Mouse (Mus musculus): ENCODE measurements around the gene Pgf. TPM values are rescaled to one million over a fixed set of nuclear protein-coding genes. Genes with fewer than 3 reads are reported as not detected.
"Not testable (repeated sequence)": the region's sequence is repeated elsewhere in the genome, so short reads cannot be mapped to it uniquely, and the experiment has no call there.

Gene Pgf
- polyA plus RNA-seq, 1 experiment from 2014 or later, result 13.1 TPM

GRCm38 (mm10) chr12:85153011-85153410 is 24.6 kb downstream of the Pgf start:
- Histone ChIP-seq H3K27me3 (replicated peaks; ENCODE audit: control insufficient read depth, insufficient read depth, low read length) (no peaks in the 10 kb centered on the region), H3K4me1 (ENCODE audit: control insufficient read depth, insufficient read depth, low read depth, low read length) (peaks cover 15% of the 10 kb centered on the region), H3K4me2 (ENCODE audit: low read length) (no peak overlapping the region), H3K9ac (ENCODE audit: low read depth, low read length) (no peak overlapping the region), H3K9me3 (ENCODE audit: control insufficient read depth, low read length) (no peaks in the 10 kb centered on the region), H3K27ac (ENCODE audit: low read depth, low read length) (no peak overlapping the region), H3K36me3 (ENCODE audit: control insufficient read depth, insufficient read depth, low read length) (no peaks in the 10 kb centered on the region), H3K4me3 (ENCODE audit: low read length) (no peak overlapping the region)
- no peak for ATAC-seq
- WGBS, result 88% methylated on average over 3 of the region's 3 CpGs

GRCm38 (mm10) chr12:85151002-85151774 is 26.4 kb downstream of the Pgf start, which contains the start of gene Rps6kl1:
Gene Rps6kl1, minus strand, starts transcription at chr12:85151264.
- peaks cover 15% of the 10 kb centered on the region for H3K4me1 ChIP-seq (ENCODE audit: control insufficient read depth, insufficient read depth, low read depth, low read length)
- no peaks in the 10 kb centered on the region for H3K9me3 ChIP-seq (ENCODE audit: control insufficient read depth, low read length)
- H3K4me3 ChIP-seq (ENCODE audit: low read length), result peak within 1 kb of the TSS; percentile 59
- H3K4me2 ChIP-seq (ENCODE audit: low read length), result peak within 1 kb of the TSS; percentile 78
- peak within 1 kb of the TSS; percentile 74 for H3K27ac ChIP-seq (ENCODE audit: low read depth, low read length)
- no peaks in the 10 kb centered on the region for H3K27me3 ChIP-seq (replicated peaks; ENCODE audit: control insufficient read depth, insufficient read depth, low read length)
- ATAC-seq, result peak; percentile 97
- peak within 1 kb of the TSS; percentile 85 for H3K9ac ChIP-seq (ENCODE audit: low read depth, low read length)
- 15% methylated on average over 28 of the region's 28 CpGs for WGBS
- no peaks in the 10 kb centered on the region for H3K36me3 ChIP-seq (ENCODE audit: control insufficient read depth, insufficient read depth, low read length)

GRCm38 (mm10) chr12:85150321-85151001 is 27.1 kb downstream of the Pgf start:
- ATAC-seq, result no peak

GRCm38 (mm10) chr12:85146881-85147280 is 30.7 kb downstream of the Pgf start:
- H3K27ac ChIP-seq (ENCODE audit: low read depth, low read length), result no peak overlapping the region
- no peak overlapping the region for H3K4me3 ChIP-seq (ENCODE audit: low read length)
- no peak overlapping the region; the same call in 1 of the 2 replicates for H3K9ac ChIP-seq (ENCODE audit: low read depth, low read length)
- ATAC-seq, result no peak
- 81% methylated on average over 9 of the region's 9 CpGs for WGBS
- peaks cover 15% of the 10 kb centered on the region for H3K4me1 ChIP-seq (ENCODE audit: control insufficient read depth, insufficient read depth, low read depth, low read length)
- no peaks in the 10 kb centered on the region for H3K9me3 ChIP-seq (ENCODE audit: control insufficient read depth, low read length)
- no peaks in the 10 kb centered on the region for H3K27me3 ChIP-seq (replicated peaks; ENCODE audit: control insufficient read depth, insufficient read depth, low read length)
- no peak overlapping the region for H3K4me2 ChIP-seq (ENCODE audit: low read length)
- H3K36me3 ChIP-seq (ENCODE audit: control insufficient read depth, insufficient read depth, low read length), result peaks cover 5% of the 10 kb centered on the region; the same call in 1 of the 2 replicates

More at GRCm38 (mm10) chr12:85150321-85151001, 27.1 kb downstream of the Pgf start:
- Histone ChIP-seq H3K4me1 (ENCODE audit: control insufficient read depth, insufficient read depth, low read depth, low read length) (peaks cover 15% of the 10 kb centered on the region), H3K36me3 (ENCODE audit: control insufficient read depth, insufficient read depth, low read length) (no peaks in the 10 kb centered on the region), H3K27me3 (replicated peaks; ENCODE audit: control insufficient read depth, insufficient read depth, low read length) (no peaks in the 10 kb centered on the region), H3K9me3 (ENCODE audit: control insufficient read depth, low read length) (no peaks in the 10 kb centered on the region), H3K9ac (ENCODE audit: low read depth, low read length) (peak overlapping the region; percentile 85), H3K27ac (ENCODE audit: low read depth, low read length) (peak overlapping the region; percentile 74), H3K4me3 (ENCODE audit: low read length) (peak overlapping the region; percentile 59), H3K4me2 (ENCODE audit: low read length) (peak overlapping the region; percentile 78)
- WGBS, result 4% methylated on average over 20 of the region's 20 CpGs

GRCm38 (mm10) chr12:85146355-85146754 is 31.2 kb downstream of the Pgf start:
- peaks cover 5% of the 10 kb centered on the region; the same call in 1 of the 2 replicates for H3K36me3 ChIP-seq (ENCODE audit: control insufficient read depth, insufficient read depth, low read length)
- H3K4me2 ChIP-seq (ENCODE audit: low read length), result no peak overlapping the region
- H3K27me3 ChIP-seq (replicated peaks; ENCODE audit: control insufficient read depth, insufficient read depth, low read length), result no peaks in the 10 kb centered on the region
- peaks cover 13% of the 10 kb centered on the region for H3K4me1 ChIP-seq (ENCODE audit: control insufficient read depth, insufficient read depth, low read depth, low read length)
- H3K9ac ChIP-seq (ENCODE audit: low read depth, low read length), result no peak overlapping the region
- H3K4me3 ChIP-seq (ENCODE audit: low read length), result no peak overlapping the region
- no peak for ATAC-seq
- no peak overlapping the region for H3K27ac ChIP-seq (ENCODE audit: low read depth, low read length)
- no peaks in the 10 kb centered on the region for H3K9me3 ChIP-seq (ENCODE audit: control insufficient read depth, low read length)
- WGBS, result 32% methylated on average over 10 of the region's 11 CpGs

GRCm38 (mm10) chr12:85145630-85146029 is 32.0 kb downstream of the Pgf start:
- WGBS, result 46% methylated on average over 9 of the region's 9 CpGs
- H3K36me3 ChIP-seq (ENCODE audit: control insufficient read depth, insufficient read depth, low read length), result peaks cover 7% of the 10 kb centered on the region; the same call in 1 of the 2 replicates
- no peak overlapping the region for H3K27ac ChIP-seq (ENCODE audit: low read depth, low read length)
- peak; percentile 46; the same call in 1 of the 2 replicates for ATAC-seq
- no peak overlapping the region for H3K9ac ChIP-seq (ENCODE audit: low read depth, low read length)
- H3K4me3 ChIP-seq (ENCODE audit: low read length), result no peak overlapping the region
- H3K9me3 ChIP-seq (ENCODE audit: control insufficient read depth, low read length), result no peaks in the 10 kb centered on the region
- peaks cover 11% of the 10 kb centered on the region for H3K4me1 ChIP-seq (ENCODE audit: control insufficient read depth, insufficient read depth, low read depth, low read length)
- no peak overlapping the region for H3K4me2 ChIP-seq (ENCODE audit: low read length)
- no peaks in the 10 kb centered on the region for H3K27me3 ChIP-seq (replicated peaks; ENCODE audit: control insufficient read depth, insufficient read depth, low read length)

GRCm38 (mm10) chr12:85144821-85145220 is 32.8 kb downstream of the Pgf start:
- ATAC-seq, result no peak
- no peak overlapping the region for H3K4me3 ChIP-seq (ENCODE audit: low read length)

GRCm38 (mm10) chr12:85144276-85144675 is 33.3 kb downstream of the Pgf start:
- H3K4me1 ChIP-seq (ENCODE audit: control insufficient read depth, insufficient read depth, low read depth, low read length); H3K27ac ChIP-seq (ENCODE audit: low read depth, low read length); H3K4me3 ChIP-seq (ENCODE audit: low read length); H3K36me3 ChIP-seq (ENCODE audit: control insufficient read depth, insufficient read depth, low read length); H3K9me3 ChIP-seq (ENCODE audit: control insufficient read depth, low read length); ATAC-seq; H3K9ac ChIP-seq (ENCODE audit: low read depth, low read length); H3K27me3 ChIP-seq (replicated peaks; ENCODE audit: control insufficient read depth, insufficient read depth, low read length); H3K4me2 ChIP-seq (ENCODE audit: low read length): not testable (repeated sequence)
- WGBS, result 71% methylated on average over 2 of the region's 2 CpGs

More at GRCm38 (mm10) chr12:85144821-85145220, 32.8 kb downstream of the Pgf start:
- no peak overlapping the region for H3K9ac ChIP-seq (ENCODE audit: low read depth, low read length)
- no peak overlapping the region for H3K4me2 ChIP-seq (ENCODE audit: low read length)
- H3K27me3 ChIP-seq (replicated peaks; ENCODE audit: control insufficient read depth, insufficient read depth, low read length), result no peaks in the 10 kb centered on the region
- no peak overlapping the region for H3K27ac ChIP-seq (ENCODE audit: low read depth, low read length)
- H3K36me3 ChIP-seq (ENCODE audit: control insufficient read depth, insufficient read depth, low read length), result peaks cover 10% of the 10 kb centered on the region
- H3K9me3 ChIP-seq (ENCODE audit: control insufficient read depth, low read length), result no peaks in the 10 kb centered on the region
- 88% methylated on average over 4 of the region's 4 CpGs for whole genome bisulfite sequencing
- H3K4me1 ChIP-seq (ENCODE audit: control insufficient read depth, insufficient read depth, low read depth, low read length), result peaks cover 4% of the 10 kb centered on the region

- ATAC-seq, result peak; percentile 77
- Histone ChIP-seq H3K27ac (ENCODE audit: low read depth, low read length) (no peak overlapping the region), H3K4me3 (ENCODE audit: low read length) (no peak overlapping the region), H3K4me2 (ENCODE audit: low read length) (no peak overlapping the region), H3K36me3 (ENCODE audit: control insufficient read depth, insufficient read depth, low read length) (peaks cover 12% of the 10 kb centered on the region), H3K9ac (ENCODE audit: low read depth, low read length) (no peak overlapping the region), H3K27me3 (replicated peaks; ENCODE audit: control insufficient read depth, insufficient read depth, low read length) (no peaks in the 10 kb centered on the region), H3K9me3 (ENCODE audit: control insufficient read depth, low read length) (no peaks in the 10 kb centered on the region), H3K4me1 (ENCODE audit: control insufficient read depth, insufficient read depth, low read depth, low read length) (no peaks in the 10 kb centered on the region)
- 23% methylated on average over 4 of the region's 4 CpGs for WGBS
These were observed 34.8 kb downstream of the Pgf start for GRCm38 (mm10) chr12:85142803-85143202.

Measured in hindbrain, embryonic 16.5 days (tissue).